Mouse (Mus musculus) thymus, postnatal 0 days (tissue): Measurements from ENCODE around the gene Cdk6. TPM values are rescaled to one million over a fixed set of nuclear protein-coding genes. Genes with fewer than 3 reads are reported as not detected.
"Not testable (repeated sequence)": the region's sequence is repeated elsewhere in the genome, so short reads cannot be mapped to it uniquely, and the experiment has no call there.

Experiments used
- DNase-seq: peaks from one replicate; pipeline ENCODE4 v3.0.0-alpha.2; 2015; ENCODE audit warnings: low spot score
- polyA plus RNA-seq: library from polyadenylated mRNA; unstranded; fragments of >200 nt; fragmentation: Nextera tagmentation; extraction: Ambion mirVana; gene quantifications from 2 replicates; pipeline ENCODE4 v1.2.1, GENCODE M21; 2015

The Cdk6 gene
- polyA plus RNA-seq: 44.6 and 61.5 TPM in 2 replicates

DNA sequence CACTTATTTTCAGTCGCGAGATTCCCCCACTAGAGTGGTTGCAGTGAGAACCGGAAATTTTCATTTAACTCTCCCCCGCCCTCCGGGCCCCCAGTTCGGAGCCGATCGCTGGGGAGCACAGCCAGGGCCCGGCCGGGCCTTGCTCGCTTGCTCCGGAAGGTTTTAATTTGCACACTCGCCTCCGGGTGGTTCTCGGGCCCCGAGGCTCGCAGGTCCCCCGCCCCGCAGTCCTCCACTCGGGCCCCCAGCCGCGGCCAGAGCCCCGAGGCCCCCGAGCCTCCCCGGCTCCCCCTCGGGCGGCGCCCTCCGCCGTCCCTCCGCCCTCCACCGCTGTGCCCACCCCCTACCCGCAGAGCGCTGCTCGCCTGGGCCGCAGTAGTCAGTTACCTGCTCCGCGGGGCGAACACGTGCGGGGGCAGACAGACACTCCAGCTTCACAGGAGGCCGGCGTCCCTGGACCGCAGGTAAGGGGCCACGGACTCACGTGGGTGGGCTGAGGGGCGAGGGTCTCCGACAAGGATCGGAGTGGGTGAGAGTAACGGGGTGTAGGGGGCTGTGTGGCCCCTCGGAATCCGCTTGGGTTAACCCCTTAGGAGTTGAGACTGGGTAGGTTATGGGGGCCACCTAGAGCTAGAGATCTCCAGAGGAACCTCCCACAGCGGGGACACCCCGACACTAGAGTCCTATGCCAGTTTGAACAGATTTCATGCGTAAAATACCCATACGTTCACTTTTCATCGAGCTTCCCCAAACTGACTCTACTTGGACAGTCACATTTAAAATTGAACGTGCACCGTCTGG, at the start of gene Cdk6:
Cdk6 (plus strand) TSS at position 375 of the 801 bp plus-strand sequence.
- DNase-seq: peak; percentile 69

GRCm38 (mm10) chr5:3293666-3294065, 47.6 kb upstream of the Cdk6 start:
- DNase-seq: no peak

GRCm38 (mm10) chr5:3300801-3301457, 40.4 kb upstream of the Cdk6 start:
- peak; percentile 62 for DNase-seq

GRCm38 (mm10) chr5:3301535-3301934, 39.8 kb upstream of the Cdk6 start:
- no peak for DNase-seq

GRCm38 (mm10) chr5:3303876-3304275, 37.4 kb upstream of the Cdk6 start:
- DNase-seq: no peak

DNA sequence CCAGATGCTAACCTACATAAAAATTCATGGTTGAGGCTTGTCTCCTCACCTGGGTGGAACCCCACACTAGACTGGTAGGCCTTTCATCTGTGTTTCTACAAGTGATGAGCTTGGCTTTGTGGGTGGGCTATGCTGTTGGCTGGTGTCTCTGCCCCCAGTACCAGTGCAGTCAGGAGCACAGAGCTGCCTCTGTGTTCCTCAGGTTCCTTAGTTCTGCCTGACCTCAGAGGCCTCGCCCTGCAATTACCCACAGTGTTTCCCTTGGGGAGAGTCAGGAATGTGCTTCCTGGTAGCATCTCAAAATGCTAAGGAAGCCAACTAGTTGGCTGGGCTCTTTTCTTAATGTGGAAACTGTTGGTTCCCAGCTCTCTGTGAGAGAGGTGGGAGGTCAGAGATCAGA, 35.1 kb upstream of the Cdk6 start:
- DNase-seq: no peak

DNA sequence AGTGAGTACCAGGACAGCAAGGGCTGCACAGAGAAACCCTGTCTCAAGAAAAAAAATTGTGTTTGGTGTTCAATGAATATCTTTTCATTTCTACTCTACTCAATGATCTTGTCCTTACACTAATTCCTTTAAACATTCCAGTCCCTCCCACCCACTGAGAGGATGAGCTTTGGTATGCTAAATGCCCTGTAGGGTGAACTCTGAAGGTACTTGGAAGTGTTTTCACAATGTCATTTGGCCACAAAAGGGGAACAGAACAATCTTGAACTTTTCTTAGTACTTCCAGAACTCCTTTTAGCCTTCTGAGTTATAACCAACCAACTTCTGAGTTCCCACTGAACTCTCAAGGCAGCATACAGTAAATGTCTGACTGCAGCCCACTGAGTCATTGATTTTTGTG, 32.2 kb upstream of the Cdk6 start:
- DNase-seq: no peak

GRCm38 (mm10) chr5:3309587-3309986, 31.7 kb upstream of the Cdk6 start:
- DNase-seq: no peak

DNA sequence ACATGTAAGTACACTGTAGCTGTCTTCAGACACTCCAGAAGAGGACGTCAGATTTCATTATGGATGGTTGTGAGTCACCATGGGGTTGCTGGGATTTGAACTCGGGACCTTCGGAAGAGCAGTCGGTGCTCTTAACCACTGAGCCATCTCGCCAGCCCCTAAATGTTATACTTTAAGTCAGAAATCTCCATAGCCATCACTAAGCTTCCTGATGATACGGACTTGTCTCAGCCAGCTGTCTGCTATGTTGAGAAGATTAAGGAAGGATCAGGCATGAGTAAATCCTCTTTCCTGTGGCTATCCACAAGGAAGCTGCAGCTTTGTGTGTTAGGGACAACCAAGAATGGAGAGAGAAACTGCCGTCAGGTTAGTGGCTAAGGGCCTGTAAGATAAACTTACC, 30.1 kb upstream of the Cdk6 start:
- not testable (repeated sequence) for DNase-seq

GRCm38 (mm10) chr5:3317724-3318123, 23.6 kb upstream of the Cdk6 start:
- not testable (repeated sequence) for DNase-seq

GRCm38 (mm10) chr5:3320225-3320624, 21.1 kb upstream of the Cdk6 start:
- no peak for DNase-seq

GRCm38 (mm10) chr5:3322052-3322451, 19.2 kb upstream of the Cdk6 start:
- no peak for DNase-seq

DNA sequence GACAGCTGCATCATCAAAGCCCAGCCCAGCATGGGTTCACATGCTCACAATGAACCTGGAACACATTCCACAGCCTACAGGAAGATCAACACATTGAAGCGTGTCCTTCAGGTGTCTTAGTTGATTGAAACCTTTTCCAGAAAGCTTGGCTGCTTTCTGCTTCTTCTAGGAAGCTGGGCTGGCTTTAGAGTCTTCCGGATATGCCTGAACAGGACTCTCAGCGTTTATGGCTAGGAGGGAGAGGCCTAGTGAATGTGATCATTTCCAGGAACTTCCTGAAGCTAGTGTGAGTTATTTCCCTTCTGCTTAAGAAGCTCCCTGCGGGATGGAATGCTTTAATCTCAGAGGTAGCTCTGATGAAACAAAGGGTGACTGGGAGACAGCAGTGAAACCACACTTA, 17.2 kb upstream of the Cdk6 start:
- DNase-seq: no peak

DNA sequence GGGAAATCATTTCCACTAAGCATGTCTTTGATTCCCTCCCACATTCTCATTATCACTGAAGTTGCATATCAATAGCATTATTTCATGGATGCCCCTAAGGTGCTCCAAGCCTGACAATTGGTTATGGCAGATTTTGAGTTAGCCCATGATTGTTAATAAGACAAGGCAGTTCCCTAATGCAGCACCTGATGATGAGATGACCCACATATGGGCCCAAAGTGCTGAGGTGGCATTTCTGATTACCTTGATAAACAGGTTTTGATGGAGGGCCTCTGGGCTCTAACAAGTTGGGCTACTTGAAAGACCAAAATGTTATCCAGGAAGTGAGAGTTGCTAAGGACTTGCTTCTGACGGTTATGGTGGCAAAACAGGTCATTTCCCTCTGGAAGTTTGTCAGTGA, 11.9 kb upstream of the Cdk6 start:
- DNase-seq: no peak

- DNase-seq: no peak
Measured at GRCm38 (mm10) chr5:3330932-3331331, 10.4 kb upstream of the Cdk6 start.

DNA sequence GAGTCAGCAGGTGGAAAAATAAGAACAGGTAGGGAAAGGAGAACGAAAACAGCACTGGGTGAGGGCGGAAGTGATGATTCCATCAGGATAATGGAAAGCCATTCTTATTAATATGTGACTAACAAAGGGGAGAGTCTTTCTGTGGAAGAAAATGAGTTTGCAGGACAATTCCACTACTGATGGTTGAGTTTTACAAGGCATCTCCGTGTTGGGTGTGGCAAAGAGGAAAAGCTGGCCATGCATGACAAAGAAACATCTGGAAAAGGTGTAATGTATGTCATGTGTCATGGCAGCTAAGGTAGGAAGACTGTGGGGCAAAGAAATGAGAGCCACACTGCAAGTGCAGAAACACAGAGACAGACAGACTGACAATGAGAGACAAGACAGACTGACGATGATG, 8.3 kb upstream of the Cdk6 start:
- not testable (repeated sequence) for DNase-seq

- DNase-seq: not testable (repeated sequence)
Measured at GRCm38 (mm10) chr5:3340340-3341058, 786 bp upstream of the Cdk6 start.

GRCm38 (mm10) chr5:3341931-3342770, 866 bp downstream of the Cdk6 start:
- peak; percentile 70 for DNase-seq

DNA sequence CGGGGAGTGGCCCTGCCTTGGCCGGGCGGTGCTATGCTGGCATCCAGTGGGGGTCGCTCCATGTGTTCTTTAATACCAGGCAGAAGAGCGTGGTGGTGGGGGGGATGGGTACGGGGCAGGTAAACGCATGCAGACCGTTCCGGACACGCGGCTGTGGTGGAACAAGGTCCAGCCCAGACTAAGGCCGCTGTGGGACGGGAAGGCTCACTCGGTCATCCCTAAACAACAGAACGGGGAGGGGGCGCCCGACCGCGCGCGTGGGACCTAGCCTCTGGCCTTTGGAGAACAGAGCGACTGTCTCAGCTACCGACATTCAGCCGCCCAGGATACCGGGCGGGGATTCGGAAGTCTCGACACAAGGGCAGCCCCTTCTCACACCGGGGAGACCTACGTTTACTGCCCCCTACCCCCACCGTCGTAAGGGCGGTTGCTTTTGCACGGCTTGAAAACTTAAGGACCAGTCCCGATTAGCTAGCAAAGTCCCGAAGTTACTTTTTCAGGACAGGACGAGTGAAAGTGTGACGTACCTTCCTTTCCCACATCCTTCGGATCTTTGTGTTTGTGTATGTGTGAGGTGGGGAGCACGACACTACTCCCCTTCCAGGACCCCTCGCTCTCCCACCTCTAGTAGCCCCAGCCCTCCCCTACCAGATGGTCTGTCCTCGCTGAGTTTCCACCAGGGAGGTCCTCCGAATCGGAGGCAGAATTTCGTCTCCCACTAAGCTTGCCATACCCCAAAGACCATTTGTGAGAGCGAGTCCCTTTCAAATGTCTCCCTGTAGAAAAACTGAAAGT, 1.7 kb downstream of the Cdk6 start:
- peak; percentile 54 for DNase-seq

GRCm38 (mm10) chr5:3343566-3344080, 2.3 kb downstream of the Cdk6 start:
- peak; percentile 60 for DNase-seq
